Mouse (Mus musculus) heart, adult 2 months (tissue): ENCODE data around the gene Yif1b. TPM values are rescaled to one million over a fixed set of nuclear protein-coding genes. Genes with fewer than 3 reads are reported as not detected.

Source experiments
- DNase-seq, 2 experiments: peaks; one replicate each; pipeline ENCODE4 v3.0.0; 2021
- H3K27ac ChIP-seq: fragments of 200-600 bp; 2 replicates; pipeline ENCODE4 v1.8.1; 2022
- H3K27me3 ChIP-seq: fragments of 200-500 bp; 2 replicates; pipeline ENCODE4 v1.6.1; 2012; ENCODE audit warnings: mild to moderate bottlenecking, low read length, inconsistent platforms, mixed read lengths; ENCODE audit not compliant: control insufficient read depth, insufficient read depth
- H3K36me3 ChIP-seq: fragments of 200-500 bp; 2 replicates; pipeline ENCODE4 v1.6.1; 2012; ENCODE audit warnings: low read length, inconsistent platforms; ENCODE audit not compliant: control insufficient read depth, insufficient read depth
- H3K4me1 ChIP-seq: fragments of 200-500 bp; 2 replicates; pipeline ENCODE4 v1.6.1; 2011; ENCODE audit warnings: low read length; ENCODE audit not compliant: control insufficient read depth, insufficient read depth
- H3K4me3 ChIP-seq: fragments of 200-600 bp; 2 replicates; pipeline ENCODE4 v1.8.1; 2022
- H3K79me2 ChIP-seq: fragments of 200-500 bp; replicated peaks from 2 replicates; pipeline ENCODE4 v1.6.1; 2012; ENCODE audit warnings: mild to moderate bottlenecking, inconsistent platforms, low read length, moderate library complexity, mixed read lengths; ENCODE audit not compliant: control insufficient read depth, insufficient read depth
- H3K9ac ChIP-seq: fragments of 200-500 bp; 2 replicates; pipeline ENCODE4 v1.6.1; 2012; ENCODE audit warnings: low read depth, mild to moderate bottlenecking, control low read depth, inconsistent platforms, low read length, mixed read lengths
- CTCF ChIP-seq: fragments of 200-600 bp; IDR thresholded peaks from 2 replicates; pipeline ENCODE4 v1.8.1; 2022; ENCODE audit warnings: antibody characterized with exemption, mild to moderate bottlenecking, moderate library complexity
- EP300 ChIP-seq: fragments of 200-500 bp; IDR thresholded peaks from 2 replicates; pipeline ENCODE4 v1.6.1; 2011; ENCODE audit warnings: low read depth, low read length, control low read depth; ENCODE audit not compliant: insufficient read depth
- POLR2A ChIP-seq: fragments of 200-500 bp; IDR thresholded peaks from 2 replicates; pipeline ENCODE4 v1.6.1; 2011; ENCODE audit warnings: mild to moderate bottlenecking, low read depth, low read length, control low read depth; ENCODE audit not compliant: insufficient read depth
- WGBS: fragments of 180-500 bp; shearing (Covaris S2); methylation state at CpG from one replicate; pipeline ENCODE4 v1.1.7; 2018; 5-methylcytosine and 5-hydroxymethylcytosine counted together
- intact Hi-C: fragments of 180-260 bp; cut with DNase I; formaldehyde crosslinking; loops from one replicate; pipeline ENCODE4 v1.15.1; 2025
- polyA plus RNA-seq: library from polyadenylated mRNA; depleted of rRNA; stranded (reverse); fragments of >200 nt; gene quantifications from 2 replicates; pipeline ENCODE4 v1.2.3, GENCODE M21; 2012
- total RNA-seq, 2 experiments: library from RNA; stranded (reverse); gene quantifications; 2 replicates each; pipeline ENCODE4 v1.2.3; 2021

Gene Yif1b
- total and polyA plus RNA-seq, 3 experiments = 63.6 to 138 (median 74.6) TPM

DNA sequence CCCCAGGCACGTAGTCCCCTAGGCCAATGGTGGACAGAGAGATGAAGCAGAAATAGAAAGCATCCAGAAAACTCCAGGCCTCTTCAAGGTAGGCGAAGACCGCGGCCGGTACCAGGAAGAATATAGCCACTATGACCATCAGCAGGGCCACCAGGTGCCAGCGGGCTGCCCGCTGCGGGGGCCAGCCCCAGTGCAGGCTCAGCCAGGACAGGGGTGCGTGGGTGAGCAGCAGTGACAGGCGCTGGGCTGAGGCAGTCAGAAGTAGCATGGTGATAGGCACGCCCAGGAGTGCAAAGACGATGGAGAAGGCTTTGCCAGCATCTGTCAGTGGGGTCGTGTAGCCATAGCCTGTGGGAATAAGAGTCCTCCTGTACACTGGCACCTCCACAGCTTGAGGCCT is 12.6 kb upstream of the Yif1b start:
- no peaks in the 10 kb centered on the region for H3K79me2 ChIP-seq
- H3K4me3 ChIP-seq = no peak overlapping the region
- H3K27ac ChIP-seq = no peak overlapping the region
- no peak overlapping the region for H3K9ac ChIP-seq
- no peaks in the 10 kb centered on the region; the same call in 1 of the 2 replicates for H3K4me1 ChIP-seq
- no peaks in the 10 kb centered on the region for H3K27me3 ChIP-seq
- intact Hi-C loops = no loop called here
- no peaks in the 10 kb centered on the region for H3K36me3 ChIP-seq
- 83% methylated on average over 13 of the region's 13 CpGs for WGBS
- no peak for DNase-seq
- TF ChIP-seq CTCF (no peak), POLR2A (no peak), EP300 (no peak)

DNA sequence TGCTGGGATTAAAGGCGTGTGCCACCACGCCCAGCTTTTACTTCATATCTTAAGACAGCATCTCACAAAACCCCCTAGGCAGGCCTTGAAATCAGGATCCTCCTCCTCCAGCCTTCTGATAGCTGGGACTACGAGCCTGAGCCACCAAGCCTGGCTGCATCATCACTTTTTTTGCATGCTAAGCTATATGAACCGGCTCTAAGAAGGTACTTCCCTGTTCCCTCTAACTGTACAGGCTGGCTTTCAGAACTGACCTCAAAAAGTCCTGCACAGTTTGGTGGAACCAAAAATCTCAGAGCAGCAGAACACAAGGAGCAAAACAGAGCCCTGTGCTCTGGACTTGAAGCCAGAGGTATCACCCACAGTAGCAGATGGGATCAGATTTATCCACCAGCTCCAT is 9.9 kb upstream of the Yif1b start:
- no peak for DNase-seq
- H3K79me2 ChIP-seq = no peaks in the 10 kb centered on the region
- intact Hi-C loops = no loop called here
- no peaks in the 10 kb centered on the region for H3K36me3 ChIP-seq
- TF ChIP-seq CTCF (no peak), EP300 (no peak), POLR2A (no peak)
- no peak overlapping the region for H3K9ac ChIP-seq
- no peaks in the 10 kb centered on the region for H3K27me3 ChIP-seq
- H3K27ac ChIP-seq = no peak overlapping the region
- no peak overlapping the region for H3K4me3 ChIP-seq
- H3K4me1 ChIP-seq = peaks cover 3% of the 10 kb centered on the region
- 72% methylated on average over 4 of the region's 4 CpGs for WGBS

DNA sequence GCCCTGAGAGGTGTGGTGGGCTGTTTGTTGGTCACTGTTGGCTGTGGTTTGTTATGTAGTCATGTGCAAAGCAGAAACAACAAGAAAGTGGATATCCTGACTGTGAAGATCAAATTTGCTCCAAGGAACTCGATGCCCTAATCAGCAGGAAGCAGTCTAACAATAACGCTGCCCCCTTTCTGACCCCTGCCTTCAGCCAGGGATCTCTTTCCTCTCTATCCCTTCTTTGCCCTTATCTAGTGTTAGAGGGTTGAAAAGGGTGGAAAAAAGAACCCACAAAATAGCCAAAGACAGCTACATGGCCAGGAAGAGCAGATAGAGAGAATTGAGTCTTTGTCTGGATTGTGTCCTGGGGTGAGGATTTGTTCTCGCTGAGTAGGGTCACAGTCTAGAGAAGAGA is 7.6 kb upstream of the Yif1b start:
- H3K4me1 ChIP-seq = peaks cover 5% of the 10 kb centered on the region
- no peak overlapping the region for H3K4me3 ChIP-seq
- H3K36me3 ChIP-seq = no peaks in the 10 kb centered on the region
- H3K27me3 ChIP-seq = no peaks in the 10 kb centered on the region
- H3K9ac ChIP-seq = no peak overlapping the region
- H3K79me2 ChIP-seq = no peaks in the 10 kb centered on the region
- no peak for DNase-seq
- 24% methylated on average over 3 of the region's 3 CpGs for WGBS
- intact Hi-C loops = loop anchor here (5.0 kb wide), 1 partner anchor 48 kb away; the partner anchor contains the start of gene Psmd8
- no peak overlapping the region for H3K27ac ChIP-seq
- TF ChIP-seq EP300 (no peak), POLR2A (no peak), CTCF (no peak)

DNA sequence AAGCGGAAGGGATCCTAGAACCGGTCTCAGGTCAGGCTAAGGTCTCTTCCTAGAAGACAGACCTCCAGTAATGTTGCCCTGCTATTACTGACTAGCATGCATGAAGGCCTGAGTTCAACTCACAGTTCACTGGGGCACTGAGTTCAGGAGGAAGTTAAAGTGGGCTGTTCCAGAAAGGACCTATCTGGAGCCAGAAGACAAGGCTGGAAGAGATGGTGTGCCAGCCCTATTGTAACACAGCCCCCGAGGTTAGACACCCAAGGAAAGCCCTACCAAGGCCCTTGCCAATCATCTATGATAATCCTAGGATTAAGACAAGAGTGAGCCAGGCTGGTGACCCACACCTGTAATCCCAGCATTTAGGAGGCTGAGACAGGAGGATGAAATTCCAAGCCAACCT is 6.6 kb upstream of the Yif1b start:
- peak overlapping the region; percentile 89 for H3K9ac ChIP-seq
- no peak for DNase-seq

DNA sequence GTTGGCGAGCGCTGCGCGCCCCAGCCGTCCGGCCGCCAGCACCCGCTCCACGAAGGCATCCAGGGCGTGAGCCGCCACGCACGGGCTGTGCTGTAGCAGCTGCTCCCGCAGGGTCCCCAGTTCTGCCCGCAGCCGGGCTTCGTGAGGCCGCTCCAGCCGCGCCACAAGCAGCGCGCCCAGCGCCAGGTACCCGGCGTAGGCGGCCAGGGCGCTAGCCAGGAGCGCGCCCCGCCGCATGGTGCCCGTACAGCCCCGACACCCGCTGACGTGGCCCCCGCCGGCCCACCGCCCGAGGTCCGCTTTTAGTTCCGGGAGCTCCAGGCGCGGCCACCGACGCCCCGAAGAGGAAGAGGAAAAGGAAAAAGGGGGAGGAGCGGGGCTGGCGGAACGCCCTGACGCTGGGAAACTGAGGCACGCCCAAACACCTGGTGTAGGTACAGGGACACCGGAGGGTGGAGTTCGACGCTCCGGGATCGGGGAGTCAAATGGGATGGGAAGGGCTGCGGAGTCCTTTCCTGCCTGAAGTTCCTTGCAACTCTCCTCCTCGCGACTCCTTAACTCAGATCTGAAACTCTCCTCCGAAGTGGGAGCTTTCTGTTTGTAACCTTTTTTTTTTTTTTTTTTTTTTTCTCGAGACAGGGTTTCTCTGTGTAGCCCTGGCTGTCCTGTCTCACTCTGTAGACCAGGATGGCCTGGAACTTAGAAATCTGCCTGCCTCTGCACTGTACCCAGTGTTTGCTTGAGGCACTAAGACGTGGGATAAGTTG is 5.7 kb upstream of the Yif1b start, which contains the start of gene Kcnk6:
Kcnk6 (minus strand) TSS at position 269 of the 767 bp plus-strand sequence.
- Histone ChIP-seq H3K4me3 (peak within 1 kb of the TSS; percentile 90), H3K36me3 (no peaks in the 10 kb centered on the region), H3K4me1 (peaks cover 5% of the 10 kb centered on the region), H3K27me3 (no peaks in the 10 kb centered on the region), H3K9ac (peak within 1 kb of the TSS; percentile 89), H3K27ac (peak within 1 kb of the TSS; percentile 82), H3K79me2 (no peaks in the 10 kb centered on the region)
- DNase-seq = peak; percentile 81 to 84
- TF ChIP-seq EP300 (no peak), POLR2A (0 out of 2 replicates have a peak, but pooled peaks have one; percentile 38)
- 2% methylated on average over 62 of the region's 62 CpGs for WGBS
- intact Hi-C loops = loop anchor here (5.0 kb wide), 1 partner anchor 50 kb away; the partner anchor contains the start of gene Psmd8

More for the DNA sequence above, 6.6 kb upstream of the Yif1b start:
- Histone ChIP-seq H3K27me3 (no peaks in the 10 kb centered on the region), H3K27ac (peak overlapping the region; percentile 82), H3K79me2 (no peaks in the 10 kb centered on the region), H3K36me3 (no peaks in the 10 kb centered on the region), H3K4me3 (peak overlapping the region; percentile 90), H3K4me1 (peaks cover 5% of the 10 kb centered on the region)
- 41% methylated on average over 3 of the region's 3 CpGs for WGBS
- TF ChIP-seq EP300 = no peak
- TF ChIP-seq POLR2A = 0 out of 2 replicates have a peak, but pooled peaks have one; percentile 7
- TF ChIP-seq CTCF = no peak
- intact Hi-C loops = loop anchor here (1.0 to 5.0 kb wide), 2 partner anchors 20 to 49 kb away; partner anchors contain the start of gene Psmd8

DNA sequence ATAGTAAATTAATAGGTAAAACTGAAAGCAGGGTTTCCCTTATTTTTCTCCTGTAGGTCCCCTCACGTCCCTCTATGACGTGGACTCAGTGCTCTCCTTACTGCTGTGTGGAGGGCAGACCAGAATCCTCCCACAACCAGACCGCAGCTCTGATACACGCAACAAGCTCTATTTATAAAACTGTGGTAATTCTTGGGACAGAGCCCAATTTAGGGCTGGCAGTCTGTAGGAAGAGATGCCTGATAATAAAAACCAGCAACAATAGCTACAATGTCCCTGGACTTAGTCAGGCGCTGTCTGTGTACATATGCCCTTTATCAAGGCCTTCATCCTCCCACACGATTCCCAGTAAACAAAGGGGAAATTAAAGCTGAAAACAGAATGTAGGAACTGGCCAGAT is 4.4 kb upstream of the Yif1b start:
- peak in 1 of 2 experiments; percentile 49 for DNase-seq
- TF ChIP-seq EP300 = no peak
- no peak for TF ChIP-seq POLR2A
- no peak for TF ChIP-seq CTCF
- Histone ChIP-seq H3K4me1 (peaks cover 5% of the 10 kb centered on the region), H3K27ac (peak overlapping the region; percentile 60), H3K4me3 (no peak overlapping the region), H3K79me2 (no peaks in the 10 kb centered on the region), H3K36me3 (no peaks in the 10 kb centered on the region), H3K27me3 (no peaks in the 10 kb centered on the region), H3K9ac (no peak overlapping the region)
- intact Hi-C loops = loop anchor here (5.0 kb wide), 1 partner anchor 51 kb away; the partner anchor contains the start of gene Psmd8
- WGBS = 16% methylated on average over 6 of the region's 6 CpGs
